Mouse (Mus musculus): ENCODE results near the gene Cryab. TPM values are rescaled to one million over a fixed set of nuclear protein-coding genes. Genes with fewer than 3 reads are reported as not detected.

Cryab gene
- polyA plus RNA-seq, 1 experiment: 4.4 TPM

GRCm38 (mm10) chr9:50742261-50742660 is 8.9 kb upstream of the Cryab start:
- no peaks in the 10 kb centered on the region for H3K36me3 ChIP-seq (ENCODE audit: control insufficient read depth, insufficient read depth, low read length)
- H3K27ac ChIP-seq (ENCODE audit: control insufficient read depth, insufficient read depth, low read depth, low read length): no peak overlapping the region
- H3K27me3 ChIP-seq (ENCODE audit: control insufficient read depth, insufficient read depth, low read length): no peaks in the 10 kb centered on the region
- peaks cover 17% of the 10 kb centered on the region for H3K4me1 ChIP-seq (ENCODE audit: control insufficient read depth, insufficient read depth, low read length)
- no peak for TF ChIP-seq POLR2A (IDR thresholded peaks at IDR 0.05; ENCODE audit: control insufficient read depth, low read depth, low read length)
- no peak for TF ChIP-seq CTCF (IDR thresholded peaks at IDR 0.05; ENCODE audit: control insufficient read depth, insufficient read depth, insufficient replicate concordance, low read depth, low read length)
- H3K4me3 ChIP-seq (ENCODE audit: control insufficient read depth, low read depth, low read length): no peak overlapping the region

GRCm38 (mm10) chr9:50742744-50743143 is 8.4 kb upstream of the Cryab start:
- no peak overlapping the region for H3K4me3 ChIP-seq (ENCODE audit: control insufficient read depth, low read depth, low read length)
- no peaks in the 10 kb centered on the region for H3K36me3 ChIP-seq (ENCODE audit: control insufficient read depth, insufficient read depth, low read length)
- H3K4me1 ChIP-seq (ENCODE audit: control insufficient read depth, insufficient read depth, low read length): peaks cover 17% of the 10 kb centered on the region
- no peak overlapping the region for H3K27ac ChIP-seq (ENCODE audit: control insufficient read depth, insufficient read depth, low read depth, low read length)
- no peaks in the 10 kb centered on the region for H3K27me3 ChIP-seq (ENCODE audit: control insufficient read depth, insufficient read depth, low read length)
- no peak for TF ChIP-seq CTCF (IDR thresholded peaks at IDR 0.05; ENCODE audit: control insufficient read depth, insufficient read depth, insufficient replicate concordance, low read depth, low read length)
- no peak for TF ChIP-seq POLR2A (IDR thresholded peaks at IDR 0.05; ENCODE audit: control insufficient read depth, low read depth, low read length)

GRCm38 (mm10) chr9:50745806-50746205 is 5.3 kb upstream of the Cryab start:
- no peak for TF ChIP-seq POLR2A (IDR thresholded peaks at IDR 0.05; ENCODE audit: control insufficient read depth, low read depth, low read length)
- TF ChIP-seq CTCF (IDR thresholded peaks at IDR 0.05; ENCODE audit: control insufficient read depth, insufficient read depth, insufficient replicate concordance, low read depth, low read length): no peak
- Histone ChIP-seq H3K4me1 (ENCODE audit: control insufficient read depth, insufficient read depth, low read length) (peaks cover 10% of the 10 kb centered on the region), H3K36me3 (ENCODE audit: control insufficient read depth, insufficient read depth, low read length) (no peaks in the 10 kb centered on the region), H3K27ac (ENCODE audit: control insufficient read depth, insufficient read depth, low read depth, low read length) (no peak overlapping the region), H3K4me3 (ENCODE audit: control insufficient read depth, low read depth, low read length) (peak overlapping the region; percentile 82), H3K27me3 (ENCODE audit: control insufficient read depth, insufficient read depth, low read length) (no peaks in the 10 kb centered on the region)

- H3K27ac ChIP-seq (ENCODE audit: control insufficient read depth, insufficient read depth, low read depth, low read length): no peak within 1 kb of the TSS
- H3K27me3 ChIP-seq (ENCODE audit: control insufficient read depth, insufficient read depth, low read length): no peaks in the 10 kb centered on the region
- H3K4me3 ChIP-seq (ENCODE audit: control insufficient read depth, low read depth, low read length): peak within 1 kb of the TSS; percentile 82
- TF ChIP-seq POLR2A (IDR thresholded peaks at IDR 0.05; ENCODE audit: control insufficient read depth, low read depth, low read length) (no peak), CTCF (IDR thresholded peaks at IDR 0.05; ENCODE audit: control insufficient read depth, insufficient read depth, insufficient replicate concordance, low read depth, low read length) (no peak)
- no peaks in the 10 kb centered on the region for H3K36me3 ChIP-seq (ENCODE audit: control insufficient read depth, insufficient read depth, low read length)
- peaks cover 14% of the 10 kb centered on the region for H3K4me1 ChIP-seq (ENCODE audit: control insufficient read depth, insufficient read depth, low read length)
These were observed 4.9 kb upstream of the Cryab start, which contains the start of gene 2310030G06Rik for GRCm38 (mm10) chr9:50746214-50746677. TSS of gene 2310030G06Rik (minus strand) at chr9:50746536.

GRCm38 (mm10) chr9:50750706-50751105 is 419 bp upstream of the Cryab start:
- Histone ChIP-seq H3K27me3 (ENCODE audit: control insufficient read depth, insufficient read depth, low read length) (no peaks in the 10 kb centered on the region), H3K4me1 (ENCODE audit: control insufficient read depth, insufficient read depth, low read length) (peaks cover 21% of the 10 kb centered on the region), H3K4me3 (ENCODE audit: control insufficient read depth, low read depth, low read length) (no peak overlapping the region), H3K27ac (ENCODE audit: control insufficient read depth, insufficient read depth, low read depth, low read length) (no peak overlapping the region), H3K36me3 (ENCODE audit: control insufficient read depth, insufficient read depth, low read length) (no peaks in the 10 kb centered on the region)
- TF ChIP-seq CTCF (IDR thresholded peaks at IDR 0.05; ENCODE audit: control insufficient read depth, insufficient read depth, insufficient replicate concordance, low read depth, low read length): no peak
- TF ChIP-seq POLR2A (IDR thresholded peaks at IDR 0.05; ENCODE audit: control insufficient read depth, low read depth, low read length): no peak

GRCm38 (mm10) chr9:50752054-50752602 is 1.0 kb downstream of the Cryab start, which contains the start of gene Hspb2:
TSS of gene Hspb2 (minus strand) at chr9:50752354.
- peak within 1 kb of the TSS; percentile 25; the same call in 1 of the 2 replicates for H3K27ac ChIP-seq (ENCODE audit: control insufficient read depth, insufficient read depth, low read depth, low read length)
- TF ChIP-seq POLR2A (IDR thresholded peaks at IDR 0.05; ENCODE audit: control insufficient read depth, low read depth, low read length) (no peak), CTCF (IDR thresholded peaks at IDR 0.05; ENCODE audit: control insufficient read depth, insufficient read depth, insufficient replicate concordance, low read depth, low read length) (no peak)
- no peaks in the 10 kb centered on the region for H3K27me3 ChIP-seq (ENCODE audit: control insufficient read depth, insufficient read depth, low read length)
- H3K36me3 ChIP-seq (ENCODE audit: control insufficient read depth, insufficient read depth, low read length): no peaks in the 10 kb centered on the region
- peak within 1 kb of the TSS; percentile 48 for H3K4me3 ChIP-seq (ENCODE audit: control insufficient read depth, low read depth, low read length)
- H3K4me1 ChIP-seq (ENCODE audit: control insufficient read depth, insufficient read depth, low read length): peaks cover 14% of the 10 kb centered on the region

GRCm38 (mm10) chr9:50752784-50753615 is 1.9 kb downstream of the Cryab start:
- no peaks in the 10 kb centered on the region for H3K36me3 ChIP-seq (ENCODE audit: control insufficient read depth, insufficient read depth, low read length)
- no peak for TF ChIP-seq POLR2A (IDR thresholded peaks at IDR 0.05; ENCODE audit: control insufficient read depth, low read depth, low read length)
- TF ChIP-seq CTCF (IDR thresholded peaks at IDR 0.05; ENCODE audit: control insufficient read depth, insufficient read depth, insufficient replicate concordance, low read depth, low read length): no peak
- H3K27ac ChIP-seq (ENCODE audit: control insufficient read depth, insufficient read depth, low read depth, low read length): no peak overlapping the region
- H3K4me3 ChIP-seq (ENCODE audit: control insufficient read depth, low read depth, low read length): peak overlapping the region; percentile 28
- no peaks in the 10 kb centered on the region for H3K27me3 ChIP-seq (ENCODE audit: control insufficient read depth, insufficient read depth, low read length)
- peaks cover 13% of the 10 kb centered on the region for H3K4me1 ChIP-seq (ENCODE audit: control insufficient read depth, insufficient read depth, low read length)

All from testis, adult 2 months (tissue).